Mouse (Mus musculus) cerebellum, postnatal 10 days (tissue): ENCODE measurements around the gene Ndufs3.
"Not testable (repeated sequence)": the region's sequence is repeated elsewhere in the genome, so short reads cannot be mapped to it uniquely, and the experiment has no call there.

Source experiments
- DNase-seq, 2 experiments: peaks; one replicate each; pipeline ENCODE4 v3.0.0; 2021; ENCODE audit warnings: mixed read lengths in 2 of 2

The Ndufs3 gene

GRCm38 (mm10) chr2:90904856-90905224 is 213 bp upstream of the Ndufs3 start:
- DNase-seq: no peak

GRCm38 (mm10) chr2:90903398-90903797 is 1.2 kb downstream of the Ndufs3 start:
- DNase-seq: no peak

DNA sequence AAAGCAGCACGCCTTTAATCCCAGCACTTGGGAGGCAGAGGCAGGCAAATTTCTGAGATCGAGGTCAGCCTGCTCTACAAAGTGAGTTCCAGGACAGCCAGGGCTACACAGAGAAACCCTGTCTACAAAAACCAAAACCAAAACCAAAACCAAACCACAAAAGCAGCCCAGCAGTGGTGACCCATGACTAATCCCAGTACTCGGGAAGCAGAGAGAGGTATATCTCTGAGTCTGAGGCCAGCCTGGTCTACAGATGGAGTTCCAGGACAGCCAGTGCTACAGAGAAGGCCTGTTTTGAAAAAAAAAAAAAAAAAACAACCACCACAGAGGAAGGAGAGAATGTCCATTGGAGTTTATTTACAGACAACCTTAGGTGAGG is 10.3 kb downstream of the Ndufs3 start:
- DNase-seq: not testable (repeated sequence)

DNA sequence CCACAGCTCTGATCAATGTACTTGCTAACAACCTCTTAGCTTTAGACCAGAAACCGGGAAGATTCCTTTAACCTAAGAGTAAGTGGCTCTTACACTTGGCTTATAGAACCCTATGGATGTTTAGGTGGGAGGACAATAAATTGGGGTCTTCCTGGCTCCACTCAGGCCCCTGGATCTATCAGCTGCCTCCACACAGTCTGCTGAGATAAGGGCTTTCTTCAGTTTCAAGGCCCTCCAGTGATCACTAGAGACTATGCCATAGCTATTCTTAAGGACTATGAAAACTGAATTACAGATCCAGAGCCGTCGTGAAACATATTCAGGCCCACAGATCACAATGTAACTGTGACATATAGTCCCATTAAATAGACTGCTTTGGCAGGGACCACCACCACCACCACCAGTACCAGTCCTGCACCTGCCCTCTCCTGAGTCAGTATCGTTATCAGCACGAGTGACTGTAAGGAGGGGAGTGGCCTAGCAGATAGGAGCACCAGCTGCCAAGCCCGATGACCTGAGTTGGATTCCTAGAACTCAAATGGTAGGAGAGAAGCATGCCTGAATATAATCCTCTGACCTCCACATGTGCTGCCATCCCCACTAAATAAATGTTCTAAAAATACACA is 10.8 kb downstream of the Ndufs3 start:
- no peak for DNase-seq

DNA sequence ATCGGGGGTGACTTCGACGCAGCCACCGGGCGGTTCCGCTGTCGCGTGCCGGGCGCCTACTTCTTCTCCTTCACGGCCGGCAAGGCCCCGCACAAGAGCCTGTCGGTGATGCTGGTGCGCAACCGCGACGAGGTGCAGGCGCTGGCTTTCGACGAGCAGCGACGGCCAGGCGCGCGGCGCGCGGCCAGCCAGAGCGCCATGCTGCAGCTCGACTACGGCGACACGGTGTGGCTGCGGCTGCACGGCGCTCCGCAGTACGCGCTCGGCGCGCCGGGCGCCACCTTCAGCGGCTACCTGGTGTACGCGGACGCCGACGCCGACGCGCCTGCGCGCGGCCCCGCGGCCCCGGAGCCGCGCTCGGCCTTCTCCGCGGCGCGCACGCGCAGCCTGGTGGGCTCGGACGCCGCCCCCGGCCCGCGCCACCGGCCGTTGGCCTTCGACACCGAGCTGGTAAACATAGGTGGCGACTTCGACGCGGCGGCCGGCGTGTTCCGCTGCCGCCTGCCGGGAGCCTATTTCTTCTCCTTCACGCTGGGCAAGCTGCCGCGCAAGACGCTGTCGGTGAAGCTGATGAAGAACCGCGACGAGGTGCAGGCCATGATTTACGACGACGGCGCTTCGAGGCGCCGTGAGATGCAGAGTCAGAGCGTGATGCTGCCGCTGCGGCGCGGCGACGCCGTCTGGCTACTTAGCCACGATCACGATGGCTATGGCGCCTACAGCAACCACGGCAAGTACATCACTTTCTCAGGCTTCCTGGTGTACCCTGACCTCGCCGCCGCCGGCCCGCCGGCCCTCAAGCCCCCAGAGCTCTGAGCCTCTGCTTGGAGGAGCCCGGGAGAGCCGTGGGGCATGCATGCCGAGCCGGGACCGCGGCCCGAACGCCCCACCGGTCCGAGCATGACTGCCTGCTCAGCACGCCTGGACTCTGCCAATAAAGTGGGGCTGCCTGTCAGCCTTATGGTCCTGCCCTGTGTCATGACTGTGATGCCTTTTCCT is 14.8 kb downstream of the Ndufs3 start:
- DNase-seq: peak; percentile 78 to 81

DNA sequence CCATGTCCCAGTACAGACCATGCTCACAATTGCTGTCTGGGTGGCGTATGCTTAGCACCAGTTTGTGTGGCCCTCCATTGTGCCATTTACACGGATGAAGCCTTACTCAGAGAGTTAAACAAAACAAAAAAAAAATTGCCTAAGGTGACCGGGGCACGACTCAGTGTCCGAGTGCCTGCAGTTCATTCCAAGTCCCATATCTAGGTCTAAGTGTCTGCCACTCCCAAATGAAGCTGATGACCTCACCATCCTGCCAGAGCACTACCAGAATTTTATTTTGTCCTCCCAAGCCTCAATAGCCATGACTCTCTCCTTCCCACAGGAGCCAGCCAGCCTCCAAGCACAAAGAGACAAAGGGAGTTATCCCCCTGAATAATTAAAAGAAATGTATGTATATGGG is 17.0 kb downstream of the Ndufs3 start:
- no peak for DNase-seq

- DNase-seq: peak; percentile 52 to 54
These were observed 18.2 kb downstream of the Ndufs3 start for GRCm38 (mm10) chr2:90886436-90886835.

DNA sequence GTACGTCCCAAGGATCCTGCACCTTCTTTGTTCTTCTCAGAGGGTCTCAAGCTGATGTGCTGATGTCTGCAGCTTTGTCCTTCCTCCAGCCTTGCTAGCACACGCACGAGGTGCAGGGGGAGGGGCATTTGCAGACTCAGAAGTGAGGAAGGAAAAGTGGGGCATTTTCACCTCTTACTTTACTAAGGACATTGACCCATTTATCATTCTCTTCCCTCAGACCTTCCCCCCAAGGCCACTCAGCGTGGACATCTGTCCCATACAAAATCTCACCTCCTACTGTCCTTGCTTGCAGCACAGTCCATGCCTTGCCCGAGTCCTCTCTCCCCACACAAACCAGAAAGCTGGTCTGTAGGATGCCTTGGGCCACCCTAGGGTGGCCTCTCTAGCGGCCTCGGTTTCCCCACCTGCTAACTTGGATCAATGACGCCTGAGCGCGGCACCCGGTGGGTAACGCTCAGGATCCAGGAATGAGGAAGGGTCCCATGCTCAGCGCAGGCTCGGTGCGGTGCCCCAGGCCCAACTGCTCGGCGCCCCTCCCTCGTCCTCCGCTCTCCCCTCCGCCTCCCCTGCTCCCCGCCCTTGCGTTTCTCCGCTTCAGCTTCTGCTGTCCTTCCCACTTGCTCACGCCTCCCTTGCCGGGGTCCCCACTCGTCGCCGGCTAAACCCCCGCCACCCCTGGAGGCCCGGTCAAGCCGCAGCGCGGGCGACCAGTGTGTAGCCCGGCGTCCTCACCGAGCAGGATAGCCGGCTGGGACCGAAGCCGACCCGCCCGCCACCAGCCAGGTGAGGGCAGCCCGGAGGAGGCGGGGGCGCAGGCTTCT is 19.2 kb downstream of the Ndufs3 start, which contains the start of gene C1qtnf4:
Gene C1qtnf4 (plus strand): TSS at position 643 of the 824 bp plus-strand sequence.
- peak; percentile 69 to 80 for DNase-seq

- DNase-seq: no peak
These were observed 22.8 kb downstream of the Ndufs3 start for GRCm38 (mm10) chr2:90881824-90882223.

- DNase-seq: no peak
These were observed 24.4 kb downstream of the Ndufs3 start for GRCm38 (mm10) chr2:90880144-90880785.

DNA sequence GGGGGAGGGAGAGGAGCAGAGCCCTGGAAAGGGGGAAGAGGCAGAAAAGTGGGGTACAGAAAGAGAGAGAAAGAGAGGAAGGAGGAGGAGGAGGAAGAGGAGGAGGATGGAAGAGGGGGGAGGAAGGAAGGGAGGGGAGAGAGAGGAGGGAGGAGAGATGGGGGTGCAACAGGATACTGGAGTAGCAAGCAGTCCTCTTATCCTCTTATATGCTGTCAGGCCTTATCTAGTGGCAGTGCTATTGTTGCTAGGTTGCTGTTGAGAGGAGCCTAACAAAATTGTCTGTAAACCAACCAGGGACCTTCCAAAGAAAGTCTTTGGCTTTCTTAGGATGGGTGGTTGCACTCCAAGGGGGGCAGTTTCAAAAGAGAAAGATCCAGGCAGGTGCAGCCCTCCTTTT is 25.2 kb downstream of the Ndufs3 start:
- no peak for DNase-seq

DNA sequence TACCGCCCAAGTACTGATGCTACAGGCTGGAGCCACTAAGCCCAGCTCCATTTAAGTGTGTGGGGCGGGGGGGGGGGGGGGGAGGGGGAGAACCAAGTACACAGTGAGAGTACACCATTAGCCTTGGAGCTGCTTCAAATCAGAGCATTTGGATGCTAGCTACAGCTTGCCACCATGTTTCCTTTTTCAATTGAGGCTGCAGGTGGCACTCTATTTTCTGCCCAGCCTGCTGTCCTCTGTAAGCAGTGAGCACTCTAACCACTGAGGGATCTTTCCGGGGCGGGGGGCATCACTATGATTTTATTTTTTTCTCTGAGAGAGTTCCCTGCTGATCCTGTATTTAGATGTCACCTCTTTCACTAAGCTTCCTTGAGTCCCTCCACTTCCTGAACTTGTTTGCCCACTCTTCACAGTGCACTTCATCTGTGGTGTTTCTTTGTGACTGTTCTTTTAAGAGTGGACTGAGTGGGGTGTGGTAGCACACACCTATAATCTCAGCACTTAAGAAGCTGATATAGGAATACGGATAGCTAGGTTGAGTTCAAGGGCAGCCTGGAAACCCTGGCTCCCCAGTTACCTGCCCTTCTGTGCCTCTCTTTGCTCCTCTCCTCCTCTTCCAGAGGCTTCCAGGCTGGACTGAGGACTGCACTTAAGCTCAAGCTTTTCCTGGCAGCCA is 26.9 kb downstream of the Ndufs3 start:
- DNase-seq: no peak

DNA sequence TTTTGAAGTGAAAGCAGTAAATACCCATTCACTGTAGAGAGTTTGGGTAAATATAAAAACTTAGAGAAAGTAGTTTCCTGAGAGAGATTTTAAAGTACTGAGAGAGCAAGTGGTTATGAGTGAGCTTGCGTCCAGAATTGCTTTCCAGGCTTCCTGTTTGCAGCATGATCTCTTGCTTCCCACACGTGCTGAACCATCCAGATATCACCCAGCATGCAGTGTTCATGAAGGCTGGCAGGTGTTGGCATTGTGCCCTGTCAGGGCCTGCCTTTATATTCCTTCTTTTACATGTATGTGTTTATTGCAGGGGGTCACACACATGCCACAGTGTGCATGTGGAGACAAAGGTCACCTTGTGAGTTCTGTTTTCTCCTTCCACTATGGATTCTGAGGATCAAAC is 29.4 kb downstream of the Ndufs3 start:
- DNase-seq: no peak

DNA sequence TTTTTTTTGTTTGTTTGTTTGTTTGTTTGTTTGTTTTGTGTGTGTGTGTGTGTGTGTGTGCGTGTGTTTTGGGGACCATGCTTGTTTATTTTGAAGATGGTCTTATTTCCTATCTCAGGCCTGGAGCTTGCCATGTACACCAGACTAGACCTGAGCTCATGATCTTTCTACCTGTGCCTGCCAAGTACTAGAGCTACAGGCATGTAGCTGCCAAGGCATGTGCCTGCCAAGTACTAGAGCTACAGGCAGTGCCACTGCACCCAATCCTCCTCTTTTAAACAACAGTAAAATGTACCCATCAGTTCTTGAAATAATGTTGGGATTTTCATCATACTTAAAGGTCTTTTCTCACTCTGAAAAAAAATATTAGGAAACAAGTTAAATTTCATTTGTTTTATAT is 30.6 kb downstream of the Ndufs3 start:
- no peak for DNase-seq

GRCm38 (mm10) chr2:90871180-90871961 is 33.3 kb downstream of the Ndufs3 start:
- DNase-seq: peak in 1 of 2 experiments; percentile 43

DNA sequence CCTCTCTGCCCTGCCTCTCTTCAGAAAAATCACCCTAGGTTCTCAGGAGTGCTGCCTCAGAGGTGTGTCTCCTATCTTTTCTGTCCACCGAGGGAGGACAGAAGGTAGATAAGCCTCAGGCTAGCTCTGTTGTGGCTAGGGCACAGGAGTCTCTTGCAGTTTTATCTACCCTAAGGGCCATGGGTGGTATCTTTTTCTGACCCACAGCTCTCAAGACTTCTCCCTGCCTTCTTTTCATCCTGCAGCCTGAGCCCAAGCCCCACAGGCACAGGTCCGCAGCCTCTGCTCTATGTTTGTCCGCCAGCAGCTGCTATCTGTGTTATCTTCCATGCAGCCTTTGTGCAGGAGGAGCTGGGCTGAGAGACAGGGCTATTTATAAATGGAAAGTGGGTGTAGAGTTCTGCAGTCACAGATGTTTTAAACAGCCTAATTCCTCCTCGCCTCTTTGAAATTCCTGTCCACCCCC is 34.5 kb downstream of the Ndufs3 start:
- DNase-seq: no peak

DNA sequence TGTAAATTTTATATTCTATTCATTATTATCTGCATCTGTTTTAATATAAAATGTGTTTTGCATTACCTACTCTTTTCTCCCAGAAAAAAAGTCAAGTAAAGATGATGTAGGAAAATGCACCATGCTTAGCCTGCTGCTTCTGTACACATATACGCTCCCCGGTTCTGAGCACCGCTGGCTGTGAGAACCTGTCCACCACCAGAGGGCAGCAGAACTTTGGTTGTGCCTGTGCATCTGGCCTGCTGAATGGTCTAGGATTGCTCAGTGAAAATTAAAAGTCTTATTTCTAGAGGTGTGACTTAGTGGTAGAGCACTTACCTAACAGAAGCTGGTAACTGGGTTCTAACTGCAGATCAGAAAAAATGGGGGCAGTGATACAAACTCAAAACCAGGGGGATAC is 38.1 kb downstream of the Ndufs3 start:
- peak; percentile 93 to 95 for DNase-seq

GRCm38 (mm10) chr2:90864184-90864583 is 40.4 kb downstream of the Ndufs3 start:
- no peak for DNase-seq

DNA sequence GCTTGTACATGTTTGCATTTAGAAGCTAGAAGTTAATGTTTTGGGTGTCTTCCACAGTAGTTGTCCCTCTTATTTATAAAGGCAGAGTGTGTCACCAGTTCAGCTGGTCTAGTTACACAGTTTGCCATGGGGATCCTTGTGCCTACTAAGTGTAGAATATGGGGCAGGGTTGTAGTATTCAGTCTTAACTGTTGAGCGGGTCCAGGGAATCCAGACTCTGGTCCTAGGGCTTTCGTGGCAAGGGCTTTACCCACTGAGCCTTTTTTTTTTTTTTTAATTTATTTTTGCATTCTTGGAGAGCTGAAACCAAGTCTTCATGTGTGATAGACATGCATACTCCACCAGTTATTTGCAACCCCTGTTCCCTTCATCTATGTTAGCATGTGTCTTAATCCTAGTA is 43.1 kb downstream of the Ndufs3 start:
- DNase-seq: no peak

DNA sequence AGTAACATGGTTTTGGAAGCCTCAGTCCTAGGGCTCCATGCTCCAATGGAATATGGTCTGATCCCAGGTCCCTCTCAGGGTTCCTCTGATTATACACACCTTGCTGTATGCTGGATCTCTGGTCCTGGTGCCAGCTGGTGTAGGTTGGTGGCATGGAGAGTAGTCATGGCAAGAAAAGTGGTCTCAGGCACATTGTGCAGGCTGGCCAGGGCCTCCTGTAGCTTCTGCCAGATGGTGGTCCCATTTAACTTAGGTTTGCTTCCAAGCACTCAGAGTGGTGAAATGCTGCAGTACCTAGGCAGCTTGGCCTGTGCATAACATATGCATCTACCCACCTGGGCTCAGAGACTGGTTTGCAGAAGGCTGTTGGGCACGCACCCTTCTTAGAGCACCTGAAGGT is 54.2 kb downstream of the Ndufs3 start:
- peak; percentile 66 to 79 for DNase-seq

DNA sequence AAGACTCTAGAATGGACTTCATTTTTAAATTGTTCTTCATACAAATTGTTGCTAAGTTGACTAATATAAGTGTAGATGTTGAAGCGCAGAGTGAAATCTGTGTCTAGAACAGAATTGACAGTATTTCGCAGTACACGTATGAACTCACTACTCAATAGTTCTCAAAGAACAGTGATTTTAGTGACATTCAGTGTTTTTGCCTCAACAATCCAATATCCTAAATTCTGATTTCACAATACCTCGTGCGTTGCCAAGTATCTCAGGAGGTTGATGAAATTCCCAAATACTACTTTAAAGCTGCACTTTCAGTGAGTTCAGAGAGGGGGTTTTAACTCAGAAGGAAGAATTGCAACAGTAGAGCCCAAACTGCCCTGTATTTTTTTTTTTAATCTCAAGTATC is 56.3 kb downstream of the Ndufs3 start:
- DNase-seq: no peak
